Mouse (Mus musculus): ENCODE results near the gene Ide. TPM values are rescaled to one million over a fixed set of nuclear protein-coding genes. Genes with fewer than 3 reads are reported as not detected.

Gene Ide
- 34.2 and 34.4 TPM in 2 replicates for polyA plus RNA-seq (2015; fragmentation: Nextera tagmentation; extraction: Ambion mirVana)

GRCm38 (mm10) chr19:37337752-37338151 is at the start of gene Ide:
Gene Ide (minus strand): TSS chr19:37337852.
- 67% methylated on average over 4 of the region's 4 CpGs for WGBS
- Histone ChIP-seq H3K36me3 (no peaks in the 10 kb centered on the region; the same call in 1 of the 2 replicates), H3K9me3 (no peaks in the 10 kb centered on the region), H3K27me3 (no peaks in the 10 kb centered on the region), H3K4me2 (replicated peaks) (no peak within 1 kb of the TSS), H3K27ac (no peak within 1 kb of the TSS), H3K4me3 (replicated peaks) (no peak within 1 kb of the TSS), H3K9ac (replicated peaks) (no peak within 1 kb of the TSS), H3K4me1 (replicated peaks) (no peaks in the 10 kb centered on the region)
- ATAC-seq: no peak

GRCm38 (mm10) chr19:37386126-37386525 is 48.5 kb upstream of the Ide start:
- Histone ChIP-seq H3K4me1 (replicated peaks) (no peaks in the 10 kb centered on the region), H3K4me2 (replicated peaks) (no peak overlapping the region), H3K9me3 (no peaks in the 10 kb centered on the region), H3K36me3 (peaks cover 8% of the 10 kb centered on the region), H3K27ac (no peak overlapping the region), H3K27me3 (no peaks in the 10 kb centered on the region), H3K9ac (replicated peaks) (no peak overlapping the region), H3K4me3 (replicated peaks) (no peak overlapping the region)
- no peak for ATAC-seq
- 84% methylated on average over 3 of the region's 3 CpGs for WGBS

GRCm38 (mm10) chr19:37378816-37379215 is 41.2 kb upstream of the Ide start:
- Histone ChIP-seq H3K27me3 (no peaks in the 10 kb centered on the region), H3K27ac (no peak overlapping the region), H3K9me3 (no peaks in the 10 kb centered on the region), H3K36me3 (no peaks in the 10 kb centered on the region), H3K9ac (replicated peaks) (no peak overlapping the region), H3K4me1 (replicated peaks) (peaks cover 25% of the 10 kb centered on the region), H3K4me3 (replicated peaks) (no peak overlapping the region), H3K4me2 (replicated peaks) (0 out of 2 replicates have a peak overlapping the region, but pooled peaks have one; percentile 1)
- ATAC-seq: no peak
- WGBS: 78% methylated on average over 6 of the region's 6 CpGs

GRCm38 (mm10) chr19:37377404-37377990 is 39.8 kb upstream of the Ide start:
- peak overlapping the region; percentile 46; the same call in 1 of the 2 replicates for H3K9ac ChIP-seq (replicated peaks)
- peak overlapping the region; percentile 82 for H3K4me3 ChIP-seq (replicated peaks)
- WGBS: 23% methylated on average over 8 of the region's 8 CpGs

GRCm38 (mm10) chr19:37376841-37377240 is 39.2 kb upstream of the Ide start:
- peak overlapping the region; percentile 64 for H3K9ac ChIP-seq (replicated peaks)
- H3K27me3 ChIP-seq: no peaks in the 10 kb centered on the region
- WGBS: 2% methylated on average over 11 of the region's 11 CpGs
- H3K4me2 ChIP-seq (replicated peaks): peak overlapping the region; percentile 84
- H3K36me3 ChIP-seq: no peaks in the 10 kb centered on the region
- H3K4me1 ChIP-seq (replicated peaks): peaks cover 25% of the 10 kb centered on the region
- peak overlapping the region; percentile 82 for H3K4me3 ChIP-seq (replicated peaks)
- H3K9me3 ChIP-seq: no peaks in the 10 kb centered on the region
- H3K27ac ChIP-seq: no peak overlapping the region
- no peak for ATAC-seq

More at GRCm38 (mm10) chr19:37377404-37377990, 39.8 kb upstream of the Ide start:
- Histone ChIP-seq H3K4me1 (replicated peaks) (peaks cover 25% of the 10 kb centered on the region), H3K36me3 (no peaks in the 10 kb centered on the region), H3K27ac (no peak overlapping the region), H3K9me3 (no peaks in the 10 kb centered on the region), H3K27me3 (no peaks in the 10 kb centered on the region), H3K4me2 (replicated peaks) (peak overlapping the region; percentile 84)
- no peak for ATAC-seq

- no peaks in the 10 kb centered on the region for H3K36me3 ChIP-seq
- peak within 1 kb of the TSS; percentile 89 for H3K27ac ChIP-seq
- peak within 1 kb of the TSS; percentile 73 for H3K9ac ChIP-seq (replicated peaks)
- peak within 1 kb of the TSS; percentile 82 for H3K4me3 ChIP-seq (replicated peaks)
- WGBS: under 1% methylated on average over 73 of the region's 73 CpGs
- peaks cover 25% of the 10 kb centered on the region for H3K4me1 ChIP-seq (replicated peaks)
- no peaks in the 10 kb centered on the region for H3K27me3 ChIP-seq
- H3K9me3 ChIP-seq: no peaks in the 10 kb centered on the region
- H3K4me2 ChIP-seq (replicated peaks): peak within 1 kb of the TSS; percentile 84
- peak; percentile 100 for ATAC-seq
Observed at GRCm38 (mm10) chr19:37375755-37376615, 38.3 kb upstream of the Ide start, which contains the start of gene Kif11. Gene Kif11 (plus strand): TSS chr19:37376403.

GRCm38 (mm10) chr19:37374941-37375754 is 37.5 kb upstream of the Ide start:
- no peak for ATAC-seq
- Histone ChIP-seq H3K4me3 (replicated peaks) (peak overlapping the region; percentile 82), H3K9ac (replicated peaks) (peak overlapping the region; percentile 73), H3K27me3 (no peaks in the 10 kb centered on the region), H3K4me2 (replicated peaks) (peak overlapping the region; percentile 84), H3K36me3 (no peaks in the 10 kb centered on the region), H3K9me3 (no peaks in the 10 kb centered on the region), H3K27ac (peak overlapping the region; percentile 89), H3K4me1 (replicated peaks) (peaks cover 25% of the 10 kb centered on the region)
- 21% methylated on average over 7 of the region's 7 CpGs for WGBS

GRCm38 (mm10) chr19:37370356-37370755 is 32.7 kb upstream of the Ide start:
- H3K27ac ChIP-seq: no peak overlapping the region
- no peaks in the 10 kb centered on the region for H3K27me3 ChIP-seq
- peaks cover 5% of the 10 kb centered on the region for H3K4me1 ChIP-seq (replicated peaks)
- H3K9me3 ChIP-seq: no peaks in the 10 kb centered on the region
- WGBS: 91% methylated on average over 5 of the region's 5 CpGs
- no peaks in the 10 kb centered on the region for H3K36me3 ChIP-seq
- no peak overlapping the region for H3K9ac ChIP-seq (replicated peaks)
- no peak overlapping the region for H3K4me3 ChIP-seq (replicated peaks)
- no peak for ATAC-seq
- no peak overlapping the region for H3K4me2 ChIP-seq (replicated peaks)

- Histone ChIP-seq H3K9ac (replicated peaks) (no peak overlapping the region), H3K4me1 (replicated peaks) (peaks cover under 1% of the 10 kb centered on the region), H3K36me3 (no peaks in the 10 kb centered on the region), H3K27ac (no peak overlapping the region), H3K9me3 (no peaks in the 10 kb centered on the region), H3K4me3 (replicated peaks) (no peak overlapping the region), H3K4me2 (replicated peaks) (no peak overlapping the region), H3K27me3 (no peaks in the 10 kb centered on the region)
- 90% methylated on average over 4 of the region's 4 CpGs for WGBS
- no peak for ATAC-seq
Observed at GRCm38 (mm10) chr19:37369921-37370320, 32.3 kb upstream of the Ide start.

GRCm38 (mm10) chr19:37368990-37369389 is 31.3 kb upstream of the Ide start:
- H3K27me3 ChIP-seq: no peaks in the 10 kb centered on the region
- no peak overlapping the region for H3K4me2 ChIP-seq (replicated peaks)
- no peaks in the 10 kb centered on the region for H3K36me3 ChIP-seq
- no peaks in the 10 kb centered on the region for H3K9me3 ChIP-seq
- no peaks in the 10 kb centered on the region for H3K4me1 ChIP-seq (replicated peaks)
- no peak overlapping the region for H3K4me3 ChIP-seq (replicated peaks)
- H3K27ac ChIP-seq: no peak overlapping the region
- H3K9ac ChIP-seq (replicated peaks): no peak overlapping the region
- no peak for ATAC-seq
- WGBS: 71% methylated on average over 1 of the region's 1 CpGs

GRCm38 (mm10) chr19:37363128-37363939 is 25.7 kb upstream of the Ide start:
- Histone ChIP-seq H3K4me3 (replicated peaks) (no peak overlapping the region), H3K36me3 (no peaks in the 10 kb centered on the region), H3K4me2 (replicated peaks) (no peak overlapping the region), H3K9me3 (no peaks in the 10 kb centered on the region), H3K27me3 (no peaks in the 10 kb centered on the region), H3K27ac (no peak overlapping the region), H3K9ac (replicated peaks) (no peak overlapping the region), H3K4me1 (replicated peaks) (no peaks in the 10 kb centered on the region)
- WGBS: 81% methylated on average over 11 of the region's 11 CpGs
- ATAC-seq: peak; percentile 50; the same call in 1 of the 2 replicates

Data from midbrain, embryonic 13.5 days (tissue).